Mouse (Mus musculus): ENCODE results near the gene Cars2. TPM values are rescaled to one million over a fixed set of nuclear protein-coding genes. Genes with fewer than 3 reads are reported as not detected.

Cars2 gene
- polyA plus RNA-seq, 1 experiment from 2014 or later: 23.8 TPM

DNA sequence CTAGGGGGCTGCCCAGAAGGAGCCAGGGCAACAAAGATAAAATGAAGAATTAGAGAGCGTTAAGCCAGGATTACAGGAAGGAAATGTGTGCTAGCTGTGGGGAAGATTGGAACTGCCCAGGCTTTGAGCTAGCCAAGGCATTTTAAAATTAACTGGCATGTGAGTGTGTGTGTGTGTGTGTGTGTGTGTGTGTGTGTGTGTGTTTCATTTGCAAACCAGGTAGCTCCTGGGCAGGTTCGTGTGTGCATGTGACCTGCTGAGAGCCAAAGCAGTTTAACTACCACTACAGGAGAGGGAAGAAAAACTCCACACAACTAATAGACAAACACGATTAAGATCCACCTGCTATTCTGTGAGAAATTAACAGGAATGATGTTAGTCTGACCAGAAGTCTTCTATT is 27.3 kb downstream of the Cars2 start:
- ATAC-seq (ENCODE audit: low FRiP score, low TSS enrichment): no peak
- Histone ChIP-seq H3K4me1 (ENCODE audit: control insufficient read depth, insufficient read depth, low read length) (no peaks in the 10 kb centered on the region), H3K9ac (ENCODE audit: low read depth, low read length) (no peak overlapping the region), H3K4me3 (ENCODE audit: low read length) (no peak overlapping the region), H3K4me2 (replicated peaks; ENCODE audit: low read depth, low read length) (no peak overlapping the region), H3K9me3 (ENCODE audit: control insufficient read depth, low read length) (no peaks in the 10 kb centered on the region), H3K27ac (ENCODE audit: low read depth, low read length) (no peak overlapping the region), H3K36me3 (ENCODE audit: control insufficient read depth, insufficient read depth, low read length) (peaks cover 21% of the 10 kb centered on the region), H3K27me3 (ENCODE audit: control insufficient read depth, insufficient read depth, low read length) (no peaks in the 10 kb centered on the region)
- 79% methylated on average over 3 of the region's 3 CpGs for WGBS

GRCm38 (mm10) chr8:11518676-11519075 is 31.9 kb downstream of the Cars2 start:
- WGBS: 89% methylated on average over 11 of the region's 11 CpGs
- H3K27ac ChIP-seq (ENCODE audit: low read depth, low read length): no peak overlapping the region
- no peaks in the 10 kb centered on the region for H3K27me3 ChIP-seq (ENCODE audit: control insufficient read depth, insufficient read depth, low read length)
- H3K4me3 ChIP-seq (ENCODE audit: low read length): no peak overlapping the region
- H3K4me1 ChIP-seq (ENCODE audit: control insufficient read depth, insufficient read depth, low read length): no peaks in the 10 kb centered on the region
- no peaks in the 10 kb centered on the region for H3K9me3 ChIP-seq (ENCODE audit: control insufficient read depth, low read length)
- H3K36me3 ChIP-seq (ENCODE audit: control insufficient read depth, insufficient read depth, low read length): peaks cover 40% of the 10 kb centered on the region
- H3K9ac ChIP-seq (ENCODE audit: low read depth, low read length): no peak overlapping the region
- no peak for ATAC-seq (ENCODE audit: low FRiP score, low TSS enrichment)
- no peak overlapping the region for H3K4me2 ChIP-seq (replicated peaks; ENCODE audit: low read depth, low read length)

DNA sequence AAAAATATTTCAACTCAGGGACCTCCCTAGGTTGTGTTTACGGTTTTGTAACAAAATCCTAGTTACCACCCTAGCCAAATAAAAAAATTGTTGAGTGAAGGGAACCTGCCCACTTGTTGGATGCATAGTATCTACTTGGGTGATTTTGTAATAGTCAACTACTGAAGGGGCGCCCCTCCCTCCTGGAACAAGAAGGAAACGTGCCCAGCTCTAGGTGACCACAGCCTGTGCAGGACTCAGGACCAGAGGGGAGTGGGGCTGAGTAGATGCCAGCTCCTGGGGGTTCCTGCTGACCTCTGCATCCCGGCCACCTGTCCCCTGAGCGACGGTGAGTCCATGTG is 32.6 kb downstream of the Cars2 start:
- H3K36me3 ChIP-seq (ENCODE audit: control insufficient read depth, insufficient read depth, low read length): peaks cover 46% of the 10 kb centered on the region
- H3K4me3 ChIP-seq (ENCODE audit: low read length): no peak overlapping the region
- WGBS: 88% methylated on average over 6 of the region's 6 CpGs
- H3K9me3 ChIP-seq (ENCODE audit: control insufficient read depth, low read length): no peaks in the 10 kb centered on the region
- H3K4me2 ChIP-seq (replicated peaks; ENCODE audit: low read depth, low read length): no peak overlapping the region
- no peak overlapping the region for H3K27ac ChIP-seq (ENCODE audit: low read depth, low read length)
- no peaks in the 10 kb centered on the region for H3K27me3 ChIP-seq (ENCODE audit: control insufficient read depth, insufficient read depth, low read length)
- no peaks in the 10 kb centered on the region for H3K4me1 ChIP-seq (ENCODE audit: control insufficient read depth, insufficient read depth, low read length)
- no peak overlapping the region for H3K9ac ChIP-seq (ENCODE audit: low read depth, low read length)
- no peak for ATAC-seq (ENCODE audit: low FRiP score, low TSS enrichment)

- H3K27me3 ChIP-seq (ENCODE audit: control insufficient read depth, insufficient read depth, low read length): no peaks in the 10 kb centered on the region
- no peak overlapping the region for H3K27ac ChIP-seq (ENCODE audit: low read depth, low read length)
- no peaks in the 10 kb centered on the region for H3K4me1 ChIP-seq (ENCODE audit: control insufficient read depth, insufficient read depth, low read length)
- 88% methylated on average over 16 of the region's 16 CpGs for WGBS
- no peak for ATAC-seq (ENCODE audit: low FRiP score, low TSS enrichment)
- H3K36me3 ChIP-seq (ENCODE audit: control insufficient read depth, insufficient read depth, low read length): peaks cover 51% of the 10 kb centered on the region
- H3K4me2 ChIP-seq (replicated peaks; ENCODE audit: low read depth, low read length): no peak overlapping the region
- H3K4me3 ChIP-seq (ENCODE audit: low read length): no peak overlapping the region
- no peak overlapping the region for H3K9ac ChIP-seq (ENCODE audit: low read depth, low read length)
- no peaks in the 10 kb centered on the region for H3K9me3 ChIP-seq (ENCODE audit: control insufficient read depth, low read length)
Measured at GRCm38 (mm10) chr8:11517366-11518055, 33.1 kb downstream of the Cars2 start.

- 96% methylated on average over 9 of the region's 9 CpGs for WGBS
Measured at GRCm38 (mm10) chr8:11516292-11516691, 34.3 kb downstream of the Cars2 start.

DNA sequence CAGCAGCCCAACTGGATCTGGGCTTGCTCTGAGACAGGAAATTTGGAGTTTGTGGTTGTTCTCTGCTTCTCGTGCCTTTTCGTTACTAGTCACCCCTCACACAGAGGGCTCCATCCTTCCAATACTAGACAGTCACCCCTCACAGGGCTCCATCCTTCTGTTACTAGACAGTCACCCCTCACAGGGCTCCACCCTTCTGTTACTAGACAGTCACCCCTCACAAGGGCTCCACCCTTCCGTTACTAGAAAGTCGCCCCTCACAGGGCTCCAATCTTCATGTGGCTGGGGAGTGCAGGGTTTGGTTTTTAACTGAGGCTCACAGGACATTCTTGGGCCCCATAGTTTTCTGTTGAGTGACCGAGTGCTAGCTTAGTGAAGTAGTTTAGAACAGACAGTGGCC is 37.3 kb downstream of the Cars2 start:
- WGBS: 89% methylated on average over 5 of the region's 5 CpGs
- H3K4me3 ChIP-seq (ENCODE audit: low read length): no peak overlapping the region
- no peak for ATAC-seq (ENCODE audit: low FRiP score, low TSS enrichment)

More at GRCm38 (mm10) chr8:11516292-11516691, 34.3 kb downstream of the Cars2 start:
- H3K27me3 ChIP-seq (ENCODE audit: control insufficient read depth, insufficient read depth, low read length): no peaks in the 10 kb centered on the region
- no peaks in the 10 kb centered on the region for H3K4me1 ChIP-seq (ENCODE audit: control insufficient read depth, insufficient read depth, low read length)
- no peak overlapping the region for H3K27ac ChIP-seq (ENCODE audit: low read depth, low read length)
- peaks cover 54% of the 10 kb centered on the region for H3K36me3 ChIP-seq (ENCODE audit: control insufficient read depth, insufficient read depth, low read length)
- H3K9ac ChIP-seq (ENCODE audit: low read depth, low read length): no peak overlapping the region
- no peaks in the 10 kb centered on the region for H3K9me3 ChIP-seq (ENCODE audit: control insufficient read depth, low read length)
- H3K4me3 ChIP-seq (ENCODE audit: low read length): no peak overlapping the region
- no peak for ATAC-seq (ENCODE audit: low FRiP score, low TSS enrichment)
- no peak overlapping the region for H3K4me2 ChIP-seq (replicated peaks; ENCODE audit: low read depth, low read length)

DNA sequence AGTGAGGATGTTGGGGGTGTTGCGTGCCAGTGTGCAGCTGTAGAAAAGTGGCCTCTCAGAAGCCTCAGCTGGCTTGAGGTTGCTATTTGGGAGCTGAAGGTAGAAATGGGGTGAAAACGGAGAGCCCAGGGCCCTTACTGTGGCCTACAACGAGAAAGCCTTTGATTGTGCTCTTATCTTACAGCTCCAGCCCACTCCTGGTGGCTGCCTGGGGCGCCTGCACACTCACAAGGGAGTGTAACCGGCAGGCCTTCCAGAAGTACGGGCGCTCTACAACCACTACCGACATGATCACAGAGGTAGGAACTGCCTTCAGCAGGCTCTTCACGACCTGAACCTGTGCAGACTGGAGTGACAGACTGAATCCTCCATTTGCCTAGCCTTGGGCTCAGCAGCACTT is 37.9 kb downstream of the Cars2 start:
- no peak overlapping the region for H3K9ac ChIP-seq (ENCODE audit: low read depth, low read length)
- H3K4me1 ChIP-seq (ENCODE audit: control insufficient read depth, insufficient read depth, low read length): no peaks in the 10 kb centered on the region
- no peak overlapping the region for H3K4me2 ChIP-seq (replicated peaks; ENCODE audit: low read depth, low read length)
- no peaks in the 10 kb centered on the region for H3K27me3 ChIP-seq (ENCODE audit: control insufficient read depth, insufficient read depth, low read length)
- no peaks in the 10 kb centered on the region for H3K9me3 ChIP-seq (ENCODE audit: control insufficient read depth, low read length)
- 97% methylated on average over 9 of the region's 9 CpGs for WGBS
- H3K36me3 ChIP-seq (ENCODE audit: control insufficient read depth, insufficient read depth, low read length): peaks cover 83% of the 10 kb centered on the region
- no peak overlapping the region for H3K4me3 ChIP-seq (ENCODE audit: low read length)
- no peak for ATAC-seq (ENCODE audit: low FRiP score, low TSS enrichment)
- no peak overlapping the region for H3K27ac ChIP-seq (ENCODE audit: low read depth, low read length)

More for the DNA sequence above, 37.3 kb downstream of the Cars2 start:
- no peaks in the 10 kb centered on the region for H3K4me1 ChIP-seq (ENCODE audit: control insufficient read depth, insufficient read depth, low read length)
- no peaks in the 10 kb centered on the region for H3K27me3 ChIP-seq (ENCODE audit: control insufficient read depth, insufficient read depth, low read length)
- H3K4me2 ChIP-seq (replicated peaks; ENCODE audit: low read depth, low read length): no peak overlapping the region
- H3K9me3 ChIP-seq (ENCODE audit: control insufficient read depth, low read length): no peaks in the 10 kb centered on the region
- no peak overlapping the region for H3K9ac ChIP-seq (ENCODE audit: low read depth, low read length)
- H3K36me3 ChIP-seq (ENCODE audit: control insufficient read depth, insufficient read depth, low read length): peaks cover 79% of the 10 kb centered on the region
- H3K27ac ChIP-seq (ENCODE audit: low read depth, low read length): no peak overlapping the region

GRCm38 (mm10) chr8:11510971-11511370 is 39.6 kb downstream of the Cars2 start:
- Histone ChIP-seq H3K4me1 (ENCODE audit: control insufficient read depth, insufficient read depth, low read length) (no peaks in the 10 kb centered on the region), H3K4me2 (replicated peaks; ENCODE audit: low read depth, low read length) (no peak overlapping the region), H3K36me3 (ENCODE audit: control insufficient read depth, insufficient read depth, low read length) (peaks cover 89% of the 10 kb centered on the region), H3K9ac (ENCODE audit: low read depth, low read length) (no peak overlapping the region), H3K27me3 (ENCODE audit: control insufficient read depth, insufficient read depth, low read length) (no peaks in the 10 kb centered on the region), H3K9me3 (ENCODE audit: control insufficient read depth, low read length) (no peaks in the 10 kb centered on the region), H3K4me3 (ENCODE audit: low read length) (no peak overlapping the region), H3K27ac (ENCODE audit: low read depth, low read length) (no peak overlapping the region)
- no peak for ATAC-seq (ENCODE audit: low FRiP score, low TSS enrichment)
- WGBS: 90% methylated on average over 5 of the region's 5 CpGs

GRCm38 (mm10) chr8:11508880-11509279 is 41.7 kb downstream of the Cars2 start:
- Histone ChIP-seq H3K4me2 (replicated peaks; ENCODE audit: low read depth, low read length) (no peak overlapping the region), H3K4me3 (ENCODE audit: low read length) (no peak overlapping the region), H3K4me1 (ENCODE audit: control insufficient read depth, insufficient read depth, low read length) (no peaks in the 10 kb centered on the region), H3K9ac (ENCODE audit: low read depth, low read length) (no peak overlapping the region), H3K9me3 (ENCODE audit: control insufficient read depth, low read length) (no peaks in the 10 kb centered on the region), H3K27me3 (ENCODE audit: control insufficient read depth, insufficient read depth, low read length) (no peaks in the 10 kb centered on the region), H3K27ac (ENCODE audit: low read depth, low read length) (no peak overlapping the region), H3K36me3 (ENCODE audit: control insufficient read depth, insufficient read depth, low read length) (peaks cover 94% of the 10 kb centered on the region)
- WGBS: 80% methylated on average over 10 of the region's 10 CpGs
- no peak for ATAC-seq (ENCODE audit: low FRiP score, low TSS enrichment)

All from kidney, embryonic 14.5 days (tissue).